Mouse (Mus musculus) embryonic facial prominence, embryonic 11.5 days (tissue): ENCODE data around the gene Eif3f. TPM values are rescaled to one million over a fixed set of nuclear protein-coding genes. Genes with fewer than 3 reads are reported as not detected.
A peak's percentile ranks its signal among the peaks of the same experiment; 100 is the strongest.

ENCODE experiments used
- ATAC-seq: fragments of 200-750 bp; cut with Nextera tagmentation; replicated peaks from 2 replicates; pipeline ENCODE4 v1.8.0; 2017; ENCODE audit warnings: low read depth; ENCODE audit not compliant: insufficient number of reproducible peaks, low FRiP score, low TSS enrichment
- DNase-seq: peaks from one replicate; pipeline ENCODE4 v3.0.0-alpha.2; 2015; ENCODE audit warnings: low spot score
- H3K27ac ChIP-seq: fragments of 300-500 bp; sonication (generic); replicated peaks from 2 replicates; pipeline ENCODE4 v1.5.1; 2014; ENCODE audit warnings: mild to moderate bottlenecking, low read depth, low read length, control low read depth
- H3K27me3 ChIP-seq: fragments of 300-500 bp; sonication (generic); 2 replicates; pipeline ENCODE4 v1.6.1; 2014; ENCODE audit warnings: mild to moderate bottlenecking, low read length, moderate library complexity, mixed read lengths; ENCODE audit not compliant: control insufficient read depth, insufficient read depth
- H3K36me3 ChIP-seq: fragments of 300-500 bp; sonication (generic); replicated peaks from 2 replicates; pipeline ENCODE4 v1.6.1; 2014; ENCODE audit warnings: low read depth, mild to moderate bottlenecking, low read length, moderate library complexity, mixed read lengths; ENCODE audit not compliant: control insufficient read depth, insufficient read depth
- H3K4me1 ChIP-seq: fragments of 300-500 bp; sonication (generic); 2 replicates; pipeline ENCODE4 v1.6.1; 2014; ENCODE audit warnings: low read length, mixed read lengths; ENCODE audit not compliant: control insufficient read depth, insufficient read depth
- H3K4me2 ChIP-seq: fragments of 300-500 bp; sonication (generic); 2 replicates; pipeline ENCODE4 v1.6.1; 2014; ENCODE audit warnings: low read depth, mild to moderate bottlenecking, control low read depth, low read length, moderate library complexity
- H3K4me3 ChIP-seq: fragments of 300-500 bp; sonication (generic); 2 replicates; pipeline ENCODE4 v1.5.1; 2014; ENCODE audit warnings: low read depth, low read length, control low read depth
- H3K9ac ChIP-seq: fragments of 300-500 bp; sonication (generic); replicated peaks from 2 replicates; pipeline ENCODE4 v1.6.1; 2014; ENCODE audit warnings: mild to moderate bottlenecking, control low read depth, low read length
- H3K9me3 ChIP-seq: fragments of 300-500 bp; sonication (generic); replicated peaks from 2 replicates; pipeline ENCODE4 v1.6.1; 2016; ENCODE audit warnings: mild to moderate bottlenecking, low read length, inconsistent platforms, mixed read lengths; ENCODE audit not compliant: control insufficient read depth
- WGBS: fragments of 180-500 bp; shearing (Covaris S2); extraction: QIAGEN DNeasy Blood & Tissue Kit; methylation state at CpG from one replicate; pipeline ENCODE4 v1.1.7; 2014; 5-methylcytosine and 5-hydroxymethylcytosine counted together
- polyA plus RNA-seq: library from polyadenylated mRNA; unstranded; fragments of >200 nt; fragmentation: Nextera tagmentation; extraction: Ambion mirVana; gene quantifications from 2 replicates; pipeline ENCODE4 v1.2.1, GENCODE M21; 2014

Eif3f gene
- 72.6 and 81.4 TPM in 2 replicates for polyA plus RNA-seq

DNA sequence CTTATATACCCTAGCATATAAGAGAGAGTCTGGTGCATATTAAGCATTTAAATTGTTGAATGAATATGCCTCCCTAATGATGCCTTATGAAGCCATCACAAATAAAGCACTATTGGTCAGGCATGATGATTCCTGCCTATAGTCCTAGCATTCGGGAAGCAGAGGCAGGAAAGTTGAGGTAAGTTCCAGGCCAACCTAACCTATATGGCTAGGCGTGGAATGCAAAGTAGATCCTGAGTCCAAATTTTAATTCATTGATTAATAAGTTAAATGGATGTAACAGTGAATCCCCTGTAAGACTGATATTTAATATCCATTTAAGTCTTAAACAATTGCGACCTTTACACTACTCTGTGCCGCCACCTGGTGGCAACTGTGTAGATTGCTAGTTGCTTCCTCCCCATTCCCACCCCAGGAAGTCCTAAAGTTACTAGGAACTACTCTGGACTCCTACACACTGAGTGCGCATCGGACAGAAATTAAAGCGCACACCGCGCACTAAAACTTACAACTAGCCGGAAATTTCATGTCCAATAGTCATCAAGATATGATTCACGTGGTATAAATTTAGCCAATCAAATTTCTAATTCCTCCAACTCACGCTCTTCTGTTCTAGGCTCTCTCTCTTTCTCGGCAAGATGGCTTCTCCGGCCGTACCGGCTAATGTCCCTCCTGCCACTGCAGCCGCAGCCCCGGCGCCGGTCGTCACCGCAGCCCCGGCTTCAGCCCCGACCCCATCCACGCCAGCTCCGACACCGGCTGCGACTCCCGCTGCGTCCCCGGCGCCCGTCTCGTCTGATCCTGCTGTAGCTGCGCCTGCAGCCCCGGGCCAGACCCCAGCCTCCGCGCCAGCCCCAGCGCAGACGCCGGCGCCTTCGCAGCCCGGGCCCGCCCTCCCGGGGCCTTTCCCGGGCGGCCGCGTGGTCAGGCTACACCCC, at the start of gene Eif3f:
Gene Eif3f (plus strand): TSS at position 624 of the 938 bp plus-strand sequence.
- Histone ChIP-seq H3K4me3 (peak within 1 kb of the TSS; percentile 87), H3K27me3 (no peaks in the 10 kb centered on the region), H3K9ac (peak within 1 kb of the TSS; percentile 93), H3K9me3 (no peaks in the 10 kb centered on the region), H3K4me2 (peak within 1 kb of the TSS; percentile 83), H3K4me1 (peaks cover 3% of the 10 kb centered on the region; the same call in 1 of the 2 replicates), H3K36me3 (no peaks in the 10 kb centered on the region; the same call in 1 of the 2 replicates), H3K27ac (peak within 1 kb of the TSS; percentile 74; the same call in 1 of the 2 replicates)
- ATAC-seq, result peak; percentile 97
- DNase-seq, result peak; percentile 97
- 2% methylated on average over 50 of the region's 50 CpGs for WGBS

DNA sequence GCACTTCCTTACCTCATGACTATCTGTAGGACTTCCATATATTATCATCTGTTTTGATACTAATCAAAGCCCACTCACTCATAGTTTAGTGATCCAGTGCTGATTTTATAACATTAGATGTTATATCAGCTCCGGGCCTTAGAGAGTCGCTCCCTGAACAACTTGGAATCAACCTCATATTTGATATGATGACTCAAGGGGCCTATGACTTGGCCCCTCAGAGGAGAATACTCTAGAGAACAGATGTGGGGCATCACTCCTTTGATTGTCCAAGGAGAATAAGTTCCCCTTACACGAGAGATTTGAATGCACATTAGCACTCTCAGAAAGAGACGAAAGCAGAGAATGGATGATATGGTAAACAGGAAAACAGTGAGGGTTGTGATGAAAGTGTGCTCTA, 49.3 kb upstream of the Eif3f start, which contains the start of gene Olfr518:
Gene Olfr518 (minus strand): TSS at position 101 of the 400 bp plus-strand sequence.
- DNase-seq (no peak), ATAC-seq (no peak)
- Histone ChIP-seq H3K4me1 (no peaks in the 10 kb centered on the region), H3K9ac (no peak within 1 kb of the TSS), H3K4me3 (no peak within 1 kb of the TSS), H3K27me3 (no peaks in the 10 kb centered on the region), H3K4me2 (no peak within 1 kb of the TSS), H3K36me3 (no peaks in the 10 kb centered on the region), H3K9me3 (no peaks in the 10 kb centered on the region), H3K27ac (no peak within 1 kb of the TSS)
- WGBS, result 77% methylated on average over 4 of the region's 4 CpGs

DNA sequence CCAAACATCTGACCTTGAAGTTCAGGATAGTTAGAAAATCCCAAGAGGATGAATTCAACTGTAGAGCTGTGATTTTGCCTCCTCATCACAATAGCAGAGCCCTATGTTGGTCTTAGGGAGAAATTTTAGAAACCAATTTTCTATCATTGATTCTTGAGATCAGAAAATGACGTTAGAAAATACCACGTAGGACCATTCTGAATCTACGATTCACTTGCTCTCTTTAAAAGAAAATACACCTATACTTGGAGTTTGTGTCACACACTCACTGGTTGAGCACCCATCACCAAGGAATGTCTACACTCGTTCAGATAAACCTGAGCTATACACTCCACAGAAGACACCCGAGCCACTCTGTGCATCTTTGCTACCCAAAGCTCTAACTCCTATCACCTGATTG, 39.9 kb upstream of the Eif3f start, which contains the start of gene Olfr519:
Gene Olfr519 (minus strand): TSS at position 101 of the 400 bp plus-strand sequence.
- H3K4me3 ChIP-seq, result no peak within 1 kb of the TSS
- H3K27me3 ChIP-seq, result no peaks in the 10 kb centered on the region
- ATAC-seq (no peak), DNase-seq (no peak)
- H3K4me2 ChIP-seq, result no peak within 1 kb of the TSS
- no peaks in the 10 kb centered on the region for H3K36me3 ChIP-seq
- WGBS, result 88% methylated on average over 5 of the region's 5 CpGs
- H3K9me3 ChIP-seq, result no peaks in the 10 kb centered on the region
- H3K9ac ChIP-seq, result no peak within 1 kb of the TSS
- no peaks in the 10 kb centered on the region for H3K4me1 ChIP-seq
- H3K27ac ChIP-seq, result no peak within 1 kb of the TSS

DNA sequence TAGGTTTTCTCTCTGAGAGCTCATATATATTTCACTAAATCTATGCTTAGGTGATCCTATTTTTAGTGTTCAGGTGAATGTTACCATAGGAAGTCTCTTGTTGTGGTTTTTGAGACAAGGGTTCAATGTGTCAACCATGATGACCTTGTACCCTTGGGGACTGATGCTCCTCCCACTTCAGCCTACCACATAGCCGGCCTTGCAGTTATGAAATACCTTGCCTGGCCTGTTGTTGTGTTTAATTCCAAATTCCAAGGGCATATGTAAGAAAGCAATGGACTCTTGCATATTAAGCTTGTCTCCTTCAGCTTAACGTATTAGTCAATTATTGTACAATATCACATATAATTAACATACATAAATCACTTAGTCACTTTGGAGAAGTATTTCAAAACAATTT, 30.2 kb upstream of the Eif3f start:
- H3K27ac ChIP-seq, result no peak overlapping the region

DNA sequence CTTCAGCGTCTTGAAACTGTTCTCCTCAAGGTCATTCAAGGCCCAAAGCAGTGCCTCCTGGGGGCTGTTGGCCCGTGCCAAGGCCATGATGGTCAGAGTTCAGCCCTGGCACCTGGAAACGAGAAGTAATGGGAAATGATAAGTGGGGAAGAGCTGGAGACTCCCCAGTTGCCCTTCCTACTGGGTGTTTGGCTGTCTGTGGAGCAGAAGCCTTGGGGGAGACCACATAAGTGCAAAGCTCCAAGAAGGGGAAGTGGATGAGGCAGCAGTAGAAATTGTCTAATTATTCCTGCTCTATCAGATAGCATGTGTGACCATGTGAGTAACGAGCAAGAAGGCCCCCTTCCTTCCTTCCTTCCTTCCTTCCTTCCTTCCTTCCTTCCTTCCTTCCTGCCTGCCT, 7.2 kb upstream of the Eif3f start:
- Histone ChIP-seq H3K9me3 (no peaks in the 10 kb centered on the region), H3K27me3 (no peaks in the 10 kb centered on the region), H3K4me3 (no peak overlapping the region), H3K4me2 (no peak overlapping the region), H3K36me3 (no peaks in the 10 kb centered on the region), H3K9ac (no peak overlapping the region), H3K4me1 (no peaks in the 10 kb centered on the region), H3K27ac (no peak overlapping the region)
- 70% methylated on average over 4 of the region's 4 CpGs for WGBS
- ATAC-seq (no peak), DNase-seq (no peak)

More for the DNA sequence above, 30.2 kb upstream of the Eif3f start:
- no peak overlapping the region for H3K9ac ChIP-seq
- no peak overlapping the region for H3K4me3 ChIP-seq
- no peaks in the 10 kb centered on the region for H3K36me3 ChIP-seq
- no peak for ATAC-seq
- 72% methylated on average over 2 of the region's 2 CpGs for WGBS
- H3K4me1 ChIP-seq, result no peaks in the 10 kb centered on the region
- no peaks in the 10 kb centered on the region for H3K27me3 ChIP-seq
- no peak for DNase-seq
- no peak overlapping the region for H3K4me2 ChIP-seq
- no peaks in the 10 kb centered on the region for H3K9me3 ChIP-seq

DNA sequence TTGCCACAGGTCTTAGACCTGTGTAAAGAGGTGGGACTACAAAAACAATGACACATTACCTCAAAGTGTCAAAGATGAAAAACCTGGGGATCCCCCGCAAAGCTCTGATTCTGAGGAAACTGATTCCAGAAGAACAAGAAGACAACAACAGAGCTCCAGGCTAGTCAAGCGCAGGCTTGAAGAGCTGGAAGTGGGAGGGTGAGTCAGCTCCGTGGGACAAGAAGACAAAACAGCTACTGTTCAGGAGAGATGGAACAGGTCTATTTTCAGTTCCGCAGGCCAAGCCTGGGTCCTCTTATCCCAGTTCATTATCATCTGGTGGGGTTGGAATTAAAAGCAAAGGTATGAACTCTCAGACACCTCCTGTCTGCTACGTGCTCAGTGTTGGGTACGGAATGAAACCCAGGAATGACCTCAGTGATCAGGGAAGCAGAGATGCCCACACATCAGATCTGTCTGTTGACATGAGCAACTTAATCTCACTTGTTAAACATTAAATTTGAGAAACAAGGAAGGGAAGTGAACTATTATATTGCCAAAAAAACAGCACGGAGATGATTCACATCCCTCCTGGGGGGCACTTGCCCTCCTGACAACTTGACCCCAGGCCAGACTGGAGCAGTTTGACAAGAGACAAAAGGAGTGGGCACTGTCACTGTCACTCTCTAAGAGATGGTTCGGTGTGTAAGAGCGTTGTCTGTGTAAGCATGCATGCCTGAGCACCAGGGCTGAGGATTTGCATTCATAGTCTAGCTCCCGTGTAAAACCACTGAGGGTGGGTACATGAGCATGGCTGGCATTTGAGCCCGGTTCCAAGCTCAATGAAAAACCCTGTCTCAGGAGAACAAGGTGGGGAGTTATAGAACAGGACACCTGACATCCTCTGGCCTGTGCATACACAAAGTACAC, 5.7 kb upstream of the Eif3f start:
- no peak overlapping the region for H3K4me2 ChIP-seq
- no peak overlapping the region for H3K9ac ChIP-seq
- ATAC-seq, result no peak
- no peak for DNase-seq
- no peak overlapping the region for H3K4me3 ChIP-seq
- H3K27ac ChIP-seq, result no peak overlapping the region
- no peaks in the 10 kb centered on the region for H3K9me3 ChIP-seq
- WGBS, result 75% methylated on average over 11 of the region's 11 CpGs
- H3K4me1 ChIP-seq, result no peaks in the 10 kb centered on the region
- H3K36me3 ChIP-seq, result no peaks in the 10 kb centered on the region
- H3K27me3 ChIP-seq, result no peaks in the 10 kb centered on the region

DNA sequence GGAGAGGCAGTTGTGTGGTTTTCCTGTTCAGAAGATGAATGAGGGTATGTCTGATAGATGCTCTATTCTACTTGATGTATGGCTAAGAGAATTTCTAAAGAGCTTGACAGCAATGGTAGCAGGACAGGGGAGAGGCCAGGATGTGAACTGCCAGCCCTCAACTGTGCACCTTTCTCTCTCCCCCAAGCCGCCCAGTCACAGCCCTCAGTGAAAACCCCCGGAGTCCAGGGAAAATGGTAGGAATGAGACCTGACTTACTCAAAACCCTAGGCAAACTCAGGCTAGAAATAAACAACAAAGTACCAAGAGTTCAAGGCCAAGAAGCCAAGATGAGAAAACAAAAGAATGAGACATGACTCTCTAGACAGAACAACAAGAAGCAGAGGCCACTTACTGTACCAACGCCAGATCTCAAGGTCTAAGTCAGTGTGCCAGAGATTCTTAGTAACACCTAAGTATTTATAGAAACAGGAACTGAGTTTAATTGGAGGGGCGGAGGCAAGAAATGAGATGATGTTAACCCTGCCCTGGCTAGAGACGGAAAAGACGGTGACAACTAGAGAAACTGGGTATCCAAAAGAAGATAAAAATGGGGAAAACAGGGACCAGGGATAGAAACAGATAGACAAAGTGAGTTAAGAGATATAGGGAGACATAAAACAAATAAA, 4.4 kb upstream of the Eif3f start, which contains the start of gene Nlrp10:
Gene Nlrp10 (minus strand): TSS at position 453 of the 668 bp plus-strand sequence.
- H3K4me2 ChIP-seq, result no peak within 1 kb of the TSS
- H3K4me1 ChIP-seq, result no peaks in the 10 kb centered on the region
- ATAC-seq (no peak), DNase-seq (no peak)
- WGBS, result 71% methylated on average over 6 of the region's 6 CpGs
- H3K36me3 ChIP-seq, result no peaks in the 10 kb centered on the region
- H3K9me3 ChIP-seq, result no peaks in the 10 kb centered on the region
- H3K9ac ChIP-seq, result no peak within 1 kb of the TSS
- H3K27me3 ChIP-seq, result no peaks in the 10 kb centered on the region
- H3K4me3 ChIP-seq, result no peak within 1 kb of the TSS
- H3K27ac ChIP-seq, result no peak within 1 kb of the TSS
